Mouse (Mus musculus): ENCODE results near the gene Tas1r1.

DNA sequence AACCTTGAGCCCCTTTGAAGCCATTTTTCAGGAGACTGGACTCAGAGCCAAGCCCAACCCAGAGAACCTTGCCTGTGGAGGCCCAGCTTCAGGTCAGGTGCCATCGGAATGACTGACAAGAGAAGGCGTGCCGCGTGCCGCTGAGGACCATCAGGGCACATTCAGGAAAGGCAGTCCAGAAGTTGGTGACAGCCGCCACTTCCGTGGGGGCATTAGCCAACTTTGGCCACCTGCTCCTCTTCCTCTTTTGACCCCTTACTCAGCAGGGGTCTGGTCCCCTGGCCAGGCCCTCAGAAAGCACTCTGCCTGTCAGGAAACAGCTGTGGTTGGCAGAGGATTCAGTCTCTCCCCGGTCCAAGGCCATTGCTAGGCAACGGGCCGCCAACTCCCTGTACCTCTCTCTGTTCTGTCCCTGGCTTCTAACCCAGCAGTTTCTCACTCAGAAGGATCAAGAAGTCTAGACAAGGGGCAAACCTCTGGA lies 33.8 kb upstream of the Tas1r1 start, which contains the start of gene Plekhg5:
- TF ChIP-seq CTCF (IDR thresholded peaks at IDR 0.05; ENCODE audit: low read depth) (no peak), EP300 (IDR thresholded peaks at IDR 0.05; ENCODE audit: low read depth) (no peak)
